Mouse (Mus musculus) spleen, adult 2 months (tissue): ENCODE measurements around the gene Pxn. TPM values are rescaled to one million over a fixed set of nuclear protein-coding genes. Genes with fewer than 3 reads are reported as not detected.

ENCODE experiments used
- DNase-seq, 2 experiments: peaks; one replicate each; pipeline versions ENCODE4 v3.0.0 to v3.0.0-alpha.2; 2012 to 2021; ENCODE audit warnings: low spot score in 2 of 2, low read depth in 1 of 2
- H3K27ac ChIP-seq: fragments of 200-500 bp; 2 replicates; pipeline ENCODE4 v1.5.1; 2012; ENCODE audit warnings: low read length, inconsistent platforms; ENCODE audit not compliant: insufficient read depth
- H3K27me3 ChIP-seq: fragments of 200-500 bp; 2 replicates; pipeline ENCODE4 v1.6.1; 2012; ENCODE audit warnings: mild to moderate bottlenecking, moderate library complexity, low read length, inconsistent platforms; ENCODE audit not compliant: control insufficient read depth, insufficient read depth
- H3K36me3 ChIP-seq: fragments of 200-500 bp; 2 replicates; pipeline ENCODE4 v1.6.1; 2012; ENCODE audit warnings: mild to moderate bottlenecking, low read length, inconsistent platforms; ENCODE audit not compliant: control insufficient read depth, insufficient read depth
- H3K4me1 ChIP-seq: fragments of 200-500 bp; 2 replicates; pipeline ENCODE4 v1.6.1; 2011; ENCODE audit warnings: inconsistent platforms; ENCODE audit not compliant: control insufficient read depth, insufficient read depth, insufficient read length
- H3K4me3 ChIP-seq: fragments of 200-500 bp; 2 replicates; pipeline ENCODE4 v1.5.1; 2011; ENCODE audit warnings: mild to moderate bottlenecking, inconsistent platforms; ENCODE audit not compliant: insufficient read depth, insufficient read length; ENCODE audit errors: extremely low read depth
- CTCF ChIP-seq: fragments of 200-500 bp; IDR thresholded peaks from 2 replicates; pipeline ENCODE4 v1.5.1; 2011; ENCODE audit warnings: mild to moderate bottlenecking, inconsistent platforms; ENCODE audit not compliant: insufficient read depth, insufficient read length, insufficient replicate concordance; ENCODE audit errors: extremely low read depth
- POLR2A ChIP-seq: fragments of 200-500 bp; IDR thresholded peaks from 2 replicates; pipeline ENCODE4 v1.6.1; 2011; ENCODE audit warnings: low read depth, low read length, inconsistent platforms
- WGBS: fragments of 180-500 bp; shearing (Covaris S2); methylation state at CpG from one replicate; pipeline ENCODE4 v1.1.7; 2018; 5-methylcytosine and 5-hydroxymethylcytosine counted together
- polyA plus RNA-seq: library from polyadenylated mRNA; depleted of rRNA; stranded (reverse); fragments of >200 nt; gene quantifications from 2 replicates; pipeline ENCODE4 v1.2.3, GENCODE M21; 2012

Gene Pxn
- polyA plus RNA-seq, 1 experiment = 63.8 TPM

DNA sequence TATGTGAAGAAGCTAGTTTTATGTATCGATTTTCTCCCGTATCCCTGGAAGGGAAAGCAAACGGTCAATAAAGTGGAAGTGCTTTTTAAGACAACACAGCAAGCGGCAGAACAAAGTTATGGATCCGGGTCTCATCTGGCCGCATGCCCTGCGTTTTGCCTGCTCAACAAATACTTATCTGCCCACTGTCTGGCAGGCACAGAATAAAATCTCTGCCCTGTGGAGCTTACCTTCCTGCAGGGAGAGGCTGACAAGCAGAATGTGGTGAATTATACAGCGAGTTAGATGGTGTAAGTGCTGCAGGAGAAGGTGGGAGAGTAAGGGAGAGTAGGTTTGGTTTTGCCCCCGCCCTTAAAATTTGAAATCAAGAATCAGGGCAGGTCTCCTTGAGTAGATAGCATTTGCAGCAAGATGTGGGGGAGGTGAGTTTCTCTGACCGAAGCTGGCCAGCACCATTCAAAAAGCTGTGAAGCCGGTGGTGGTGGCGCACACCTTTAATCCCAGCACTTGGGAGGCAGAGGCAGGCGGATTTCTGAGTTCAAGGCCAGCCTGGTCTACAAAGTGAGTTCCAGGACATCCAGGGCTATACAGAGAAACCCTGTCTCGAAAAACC is 51.8 kb downstream of the Pxn start:
- Histone ChIP-seq H3K27ac (no peak overlapping the region), H3K36me3 (peaks cover 26% of the 10 kb centered on the region), H3K27me3 (no peaks in the 10 kb centered on the region), H3K4me3 (no peak overlapping the region), H3K4me1 (peaks cover 8% of the 10 kb centered on the region; the same call in 1 of the 2 replicates)
- TF ChIP-seq POLR2A (no peak), CTCF (no peak)
- DNase-seq = no peak
- WGBS = 88% methylated on average over 14 of the region's 14 CpGs

DNA sequence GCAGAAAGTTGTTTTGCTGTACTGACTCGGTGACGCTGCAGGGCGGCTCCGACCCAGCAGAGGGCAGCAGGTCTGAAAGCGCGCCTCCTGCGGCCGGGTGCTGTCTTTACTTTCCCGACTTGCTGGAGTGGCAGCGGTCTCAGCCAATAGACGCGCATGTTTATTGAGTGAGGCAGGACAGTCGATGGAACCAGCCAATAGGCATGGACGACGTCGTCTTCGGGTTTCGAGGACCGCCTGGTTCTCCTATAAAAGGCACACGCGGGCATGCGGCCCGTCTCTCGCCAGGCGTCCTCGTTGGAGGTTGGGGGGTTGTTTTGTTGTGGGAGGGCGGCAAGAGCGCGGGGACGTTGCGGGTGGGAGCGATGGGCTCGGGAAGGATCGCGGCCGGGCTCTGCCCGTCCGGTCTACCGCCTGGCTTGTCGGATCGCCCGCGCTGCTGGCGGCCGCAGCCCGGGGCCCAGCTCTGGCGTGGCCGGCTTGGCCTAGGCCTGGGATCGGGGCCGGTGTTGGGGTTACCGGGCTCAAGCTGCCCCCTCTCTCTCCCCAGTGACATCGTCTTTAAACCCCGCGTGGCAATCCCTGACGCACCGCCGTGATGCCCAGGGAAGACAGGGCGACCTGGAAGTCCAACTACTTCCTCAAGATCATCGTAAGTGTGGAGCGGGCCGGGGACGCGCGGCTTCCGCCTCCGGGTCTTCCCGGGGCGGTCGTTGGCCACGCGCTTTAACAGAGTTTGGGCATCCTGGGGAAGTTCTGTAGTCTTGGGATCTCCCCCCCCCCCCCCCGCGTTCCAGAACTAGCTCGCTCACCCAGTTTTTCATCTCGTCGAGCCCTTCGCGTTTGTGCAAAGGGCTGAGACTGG is 53.0 kb downstream of the Pxn start, which contains the start of gene Rplp0:
Gene Rplp0 (plus strand): TSS at position 231 of the 865 bp plus-strand sequence.
- peaks cover 8% of the 10 kb centered on the region; the same call in 1 of the 2 replicates for H3K4me1 ChIP-seq
- no peaks in the 10 kb centered on the region for H3K27me3 ChIP-seq
- WGBS = under 1% methylated on average over 78 of the region's 78 CpGs
- H3K36me3 ChIP-seq = peaks cover 15% of the 10 kb centered on the region
- peak within 1 kb of the TSS; percentile 93 for H3K4me3 ChIP-seq
- peak; percentile 99 for TF ChIP-seq POLR2A
- TF ChIP-seq CTCF = peak; percentile 97
- DNase-seq = peak; percentile 98 to 99
- peak within 1 kb of the TSS; percentile 88 for H3K27ac ChIP-seq

DNA sequence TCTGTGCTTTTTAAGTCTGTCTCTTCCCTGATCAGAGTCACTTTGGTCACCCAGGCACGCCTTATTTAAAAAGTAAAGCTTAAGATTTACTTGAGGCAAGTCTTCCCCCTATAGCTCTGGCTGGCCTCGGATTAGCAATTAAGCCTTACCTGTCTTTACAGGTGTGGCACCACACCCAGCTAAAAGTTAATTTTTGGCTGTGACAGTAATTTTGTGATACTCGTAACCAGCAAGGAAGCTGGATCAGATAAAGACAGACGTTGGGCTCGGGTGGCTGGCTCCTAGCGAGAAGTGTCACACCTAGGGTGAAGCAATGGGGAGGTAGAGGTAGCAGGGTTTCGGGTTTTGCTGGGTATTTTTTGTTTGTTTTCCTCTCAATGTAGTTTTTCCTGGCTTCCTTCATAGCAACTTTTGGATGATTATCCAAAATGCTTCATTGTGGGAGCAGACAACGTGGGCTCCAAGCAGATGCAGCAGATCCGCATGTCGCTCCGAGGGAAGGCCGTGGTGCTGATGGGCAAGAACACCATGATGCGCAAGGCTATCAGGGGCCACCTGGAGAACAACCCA is 53.9 kb downstream of the Pxn start:
- no peak for DNase-seq
- H3K4me3 ChIP-seq = peak overlapping the region; percentile 93; the same call in 1 of the 2 replicates
- H3K27ac ChIP-seq = no peak overlapping the region
- H3K27me3 ChIP-seq = no peaks in the 10 kb centered on the region
- TF ChIP-seq POLR2A (no peak), CTCF (no peak)
- 55% methylated on average over 13 of the region's 13 CpGs for WGBS
- H3K36me3 ChIP-seq = peaks cover 14% of the 10 kb centered on the region
- peaks cover 8% of the 10 kb centered on the region for H3K4me1 ChIP-seq

DNA sequence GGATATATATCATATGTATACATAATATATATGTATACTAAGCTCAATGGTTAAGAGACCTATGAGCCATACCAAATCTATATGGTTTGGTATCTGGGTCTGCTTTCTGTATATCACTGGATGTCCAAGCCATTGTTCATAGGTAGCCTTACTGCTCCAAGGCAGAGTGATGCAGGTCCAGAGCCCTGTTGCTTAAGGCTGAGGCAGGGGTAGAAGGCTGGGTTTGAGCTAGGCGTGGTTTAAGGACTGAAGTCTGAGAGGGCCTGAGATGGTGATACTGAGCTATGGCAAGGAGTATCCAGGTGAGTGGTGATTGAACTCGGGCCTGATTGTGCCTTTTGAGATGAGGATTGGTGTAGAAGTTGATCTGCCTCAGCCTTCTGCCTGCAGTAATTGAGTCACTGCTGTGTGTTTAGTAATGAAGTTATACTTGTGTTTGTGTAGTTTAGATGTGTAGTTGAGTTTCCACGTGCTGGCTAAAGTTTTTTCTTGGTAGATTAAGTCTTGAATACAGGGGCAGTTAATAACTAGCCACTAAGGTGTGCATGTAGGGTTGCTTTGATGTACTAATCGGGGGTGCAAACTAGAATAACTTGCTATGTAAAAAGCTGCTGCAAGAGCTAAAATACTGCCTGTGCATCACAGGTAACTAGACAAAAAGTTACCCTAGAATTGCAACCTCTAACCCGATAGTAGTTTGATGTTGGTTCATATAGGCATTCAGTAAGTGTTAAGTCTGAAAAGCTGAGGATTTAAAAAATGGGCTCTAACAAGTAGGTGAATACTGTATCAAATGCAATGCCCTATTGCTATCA is 57.5 kb downstream of the Pxn start:
- Histone ChIP-seq H3K27ac (no peak overlapping the region), H3K4me1 (peaks cover 10% of the 10 kb centered on the region), H3K27me3 (no peaks in the 10 kb centered on the region), H3K4me3 (no peak overlapping the region), H3K36me3 (peaks cover 14% of the 10 kb centered on the region)
- no peak for TF ChIP-seq POLR2A
- TF ChIP-seq CTCF = no peak
- DNase-seq = no peak
- 77% methylated on average over 5 of the region's 5 CpGs for WGBS

DNA sequence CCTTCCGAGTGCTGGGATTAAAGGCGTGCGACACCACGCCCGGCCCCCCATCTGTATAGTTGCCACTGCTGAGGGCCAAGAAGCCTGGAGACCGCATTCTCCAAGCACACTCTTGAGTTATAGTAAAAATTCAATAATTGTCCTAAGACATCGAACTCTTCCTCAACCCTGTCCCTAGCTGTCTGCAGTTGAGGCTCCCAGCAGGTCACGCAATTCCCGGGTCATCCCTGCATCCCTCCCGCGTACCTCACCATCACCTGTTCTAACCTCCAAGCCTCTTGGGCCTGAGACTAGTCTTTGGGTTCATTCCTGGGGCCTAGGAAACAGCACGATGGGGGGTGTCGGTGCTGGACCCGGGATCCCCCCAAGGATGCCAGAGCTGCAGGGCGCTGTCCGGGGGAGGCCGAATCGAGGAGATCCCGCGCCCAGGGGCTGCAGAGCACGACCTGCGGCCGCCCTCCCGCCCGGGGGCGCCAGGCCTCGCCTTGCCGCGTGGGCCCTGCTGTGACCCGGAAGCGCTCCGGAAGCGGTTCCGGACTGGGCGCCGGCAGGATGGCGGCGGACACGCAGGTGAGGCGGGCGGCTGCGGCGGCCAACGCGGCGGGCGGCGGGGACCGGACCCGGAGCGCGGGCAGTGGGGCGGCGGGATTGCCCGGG is 58.4 kb downstream of the Pxn start, which contains the start of gene Gcn1l1:
Gene Gcn1l1 (plus strand): TSS at position 518 of the 657 bp plus-strand sequence.
- peak within 1 kb of the TSS; percentile 62; the same call in 1 of the 2 replicates for H3K27ac ChIP-seq
- H3K27me3 ChIP-seq = no peaks in the 10 kb centered on the region
- WGBS = 10% methylated on average over 55 of the region's 55 CpGs
- peaks cover 10% of the 10 kb centered on the region for H3K4me1 ChIP-seq
- TF ChIP-seq CTCF (peak; percentile 25; the same call in 1 of the 2 replicates), POLR2A (peak; percentile 36)
- H3K4me3 ChIP-seq = peak within 1 kb of the TSS; percentile 86
- H3K36me3 ChIP-seq = peaks cover 14% of the 10 kb centered on the region
- peak; percentile 36 to 79 for DNase-seq

DNA sequence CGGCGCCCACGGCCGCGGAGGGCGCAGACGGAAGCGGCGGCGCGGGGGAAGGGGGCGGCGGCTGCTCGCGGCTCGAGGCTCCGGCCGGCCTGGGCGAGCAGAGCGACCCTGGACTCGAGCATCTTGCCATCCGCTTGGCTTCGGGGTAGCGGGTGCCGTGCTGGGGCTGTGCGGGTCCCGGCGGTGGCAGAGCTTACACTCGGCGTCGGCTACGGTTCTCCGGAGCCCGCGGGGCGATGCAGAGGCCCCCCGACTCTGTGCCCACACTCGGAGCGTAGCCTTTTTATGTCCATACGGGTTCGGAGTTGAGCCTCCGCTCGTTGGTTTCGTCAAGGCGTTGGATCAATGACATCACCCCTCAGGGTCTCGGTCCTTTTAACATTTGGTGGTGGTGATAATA is 58.9 kb downstream of the Pxn start:
- no peak overlapping the region for H3K27ac ChIP-seq
- H3K4me1 ChIP-seq = peaks cover 7% of the 10 kb centered on the region
- no peak for DNase-seq
- TF ChIP-seq POLR2A = no peak
- no peak for TF ChIP-seq CTCF
- H3K4me3 ChIP-seq = peak overlapping the region; percentile 86
- under 1% methylated on average over 37 of the region's 46 CpGs for WGBS
- no peaks in the 10 kb centered on the region for H3K27me3 ChIP-seq
- H3K36me3 ChIP-seq = peaks cover 14% of the 10 kb centered on the region
